Mouse (Mus musculus): Measurements from ENCODE around the gene Onecut1. TPM values are rescaled to one million over a fixed set of nuclear protein-coding genes. Genes with fewer than 3 reads are reported as not detected.

The Onecut1 gene
- polyA plus RNA-seq (2016; fragmentation: Nextera tagmentation; extraction: Ambion mirVana) = 0.92 and 1.2 TPM in 2 replicates

DNA sequence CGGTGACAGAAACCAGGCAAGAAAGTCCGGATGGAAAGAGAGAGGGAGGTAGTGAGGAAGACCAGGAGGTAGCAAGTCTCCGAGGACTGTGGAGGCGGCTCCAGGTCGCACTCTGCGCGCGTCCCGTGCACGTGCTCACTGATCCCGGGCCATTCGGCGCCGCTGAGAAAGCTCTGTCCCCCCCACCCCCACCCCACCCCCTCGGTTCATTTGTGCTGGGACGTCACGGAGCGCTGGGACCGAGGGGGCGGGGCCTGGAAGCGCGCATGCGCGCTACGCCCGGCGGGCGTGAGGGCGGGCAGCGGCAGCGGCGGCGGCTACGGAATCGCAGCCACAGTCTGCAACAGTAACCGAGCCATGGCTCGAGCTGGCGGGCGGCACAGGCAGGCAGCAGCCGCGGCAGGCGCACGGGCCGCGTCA is at the start of gene Onecut1:
TSS of gene Onecut1 (plus strand) at position 361 of the 420 bp plus-strand sequence.
- H3K27ac ChIP-seq = peak within 1 kb of the TSS; percentile 72
- peaks cover 71% of the 10 kb centered on the region for H3K4me1 ChIP-seq
- peak within 1 kb of the TSS; percentile 60 for H3K4me3 ChIP-seq
- peak; percentile 85 for DNase-seq (ENCODE audit: extremely low spot score, low spot score)
- H3K36me3 ChIP-seq (replicated peaks) = no peaks in the 10 kb centered on the region
- H3K27me3 ChIP-seq (ENCODE audit: poor library complexity, severe bottlenecking) = peaks cover 100% of the 10 kb centered on the region
- under 1% methylated on average over 45 of the region's 45 CpGs for WGBS
- no peaks in the 10 kb centered on the region for H3K9me3 ChIP-seq

DNA sequence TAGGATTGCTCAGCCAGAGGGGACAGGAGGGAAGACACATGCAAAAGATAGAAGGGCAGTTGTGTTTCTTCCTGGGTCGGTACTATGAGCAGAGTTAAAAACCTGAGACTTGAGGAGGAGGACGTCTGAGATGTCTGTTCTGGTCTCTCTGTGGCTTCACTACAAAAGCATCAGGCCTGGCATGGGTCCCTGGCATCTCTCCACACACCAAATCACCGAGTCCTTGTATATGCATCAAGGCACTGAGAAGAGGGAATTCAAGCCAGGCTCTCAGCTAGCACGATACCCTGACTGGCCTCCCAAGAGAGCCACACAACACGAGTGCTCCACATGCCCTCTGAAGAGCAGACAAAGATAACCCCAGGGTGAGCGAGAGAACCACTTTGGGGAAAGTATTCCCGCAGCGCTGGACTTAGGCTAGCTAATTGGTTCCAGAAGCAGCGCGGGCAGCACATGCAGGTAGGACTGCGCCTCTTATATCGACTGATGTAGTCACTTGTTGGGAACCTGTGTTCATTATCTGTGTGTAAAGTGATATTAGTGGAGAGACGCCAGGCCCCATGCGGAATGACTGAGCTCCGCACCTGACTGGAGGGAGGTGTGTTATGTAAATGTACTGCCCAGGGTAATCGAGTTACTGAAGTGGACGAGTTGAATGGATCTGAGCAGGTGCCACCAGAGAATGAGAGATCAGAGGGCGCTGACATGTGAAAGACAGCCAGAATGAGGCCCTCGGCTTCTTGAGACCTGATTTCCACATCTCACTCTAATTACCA is 41.8 kb upstream of the Onecut1 start:
- 48% methylated on average over 19 of the region's 19 CpGs for WGBS
- Histone ChIP-seq H3K4me3 (no peak overlapping the region), H3K9me3 (no peaks in the 10 kb centered on the region), H3K27me3 (ENCODE audit: poor library complexity, severe bottlenecking) (peaks cover 24% of the 10 kb centered on the region), H3K36me3 (replicated peaks) (no peaks in the 10 kb centered on the region), H3K4me1 (peaks cover 19% of the 10 kb centered on the region), H3K27ac (no peak overlapping the region)
- DNase-seq (ENCODE audit: extremely low spot score, low spot score) = peak; percentile 16

DNA sequence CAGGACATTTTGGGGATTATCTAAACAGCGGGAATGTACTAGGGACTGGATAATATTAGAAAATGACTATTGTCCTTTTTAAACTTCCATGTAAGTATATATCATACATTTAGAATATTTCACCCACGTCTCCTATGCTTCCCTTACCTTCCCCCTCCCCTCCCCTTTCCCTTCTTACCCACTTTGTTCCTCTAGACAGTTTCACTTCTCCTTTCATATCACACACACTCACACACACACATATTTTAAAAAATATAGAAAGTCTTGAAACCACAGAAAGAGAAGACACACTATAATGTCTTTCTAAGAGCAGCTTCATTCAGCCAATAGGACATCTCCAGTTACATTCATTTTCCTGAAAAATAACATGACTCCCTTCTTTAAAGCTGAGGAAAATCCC is 36.6 kb upstream of the Onecut1 start:
- no peaks in the 10 kb centered on the region for H3K9me3 ChIP-seq
- 77% methylated on average over 2 of the region's 2 CpGs for WGBS
- H3K27me3 ChIP-seq (ENCODE audit: poor library complexity, severe bottlenecking) = peaks cover 13% of the 10 kb centered on the region; the same call in 1 of the 2 replicates
- H3K27ac ChIP-seq = no peak overlapping the region
- DNase-seq (ENCODE audit: extremely low spot score, low spot score) = no peak
- no peaks in the 10 kb centered on the region for H3K36me3 ChIP-seq (replicated peaks)
- H3K4me3 ChIP-seq = no peak overlapping the region
- H3K4me1 ChIP-seq = peaks cover 14% of the 10 kb centered on the region

DNA sequence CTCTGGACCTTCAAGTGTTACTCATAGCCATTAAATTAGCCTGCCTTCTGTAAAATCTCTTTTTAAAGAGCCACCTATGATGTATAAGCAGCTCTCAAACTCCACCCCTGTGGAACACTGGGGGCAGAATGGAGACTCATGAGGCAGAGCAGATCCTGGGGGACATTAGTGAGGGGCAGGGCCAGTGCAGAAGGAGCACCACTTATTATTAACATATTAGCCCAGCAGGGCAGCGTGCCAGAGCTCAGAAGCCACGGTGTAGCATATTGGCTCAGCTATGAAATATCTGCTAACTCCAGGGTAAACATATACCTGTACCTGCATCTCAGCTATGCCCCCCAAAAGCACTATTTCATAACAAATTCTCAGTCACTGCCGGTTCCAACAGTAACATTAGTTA is 32.5 kb upstream of the Onecut1 start:
- no peaks in the 10 kb centered on the region for H3K4me1 ChIP-seq
- DNase-seq (ENCODE audit: extremely low spot score, low spot score) = no peak
- H3K4me3 ChIP-seq = no peak overlapping the region
- H3K9me3 ChIP-seq = no peaks in the 10 kb centered on the region
- H3K36me3 ChIP-seq (replicated peaks) = no peaks in the 10 kb centered on the region
- 83% methylated on average over 3 of the region's 3 CpGs for WGBS
- no peak overlapping the region for H3K27ac ChIP-seq
- no peaks in the 10 kb centered on the region for H3K27me3 ChIP-seq (ENCODE audit: poor library complexity, severe bottlenecking)

DNA sequence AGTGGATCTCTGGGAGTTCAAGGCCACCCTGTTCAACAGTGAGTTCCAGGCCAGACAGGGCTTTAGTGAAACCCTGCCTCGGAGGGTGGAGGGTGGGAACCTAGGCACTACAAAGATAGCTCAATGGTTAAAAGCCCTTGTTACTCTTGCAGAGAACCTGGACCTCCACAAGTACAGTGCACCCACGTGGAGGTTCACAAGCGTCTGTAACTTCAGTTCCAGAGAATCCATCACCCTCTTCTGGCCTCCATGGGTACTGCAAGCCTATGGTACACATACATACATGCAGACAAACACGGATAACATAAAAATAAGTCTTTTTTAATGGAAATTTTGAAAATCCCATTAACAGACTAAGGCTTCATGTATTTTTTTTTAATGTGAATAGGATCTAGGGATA is 18.8 kb upstream of the Onecut1 start:
- Histone ChIP-seq H3K36me3 (replicated peaks) (no peaks in the 10 kb centered on the region), H3K4me3 (no peak overlapping the region), H3K27ac (no peak overlapping the region), H3K27me3 (ENCODE audit: poor library complexity, severe bottlenecking) (peaks cover 37% of the 10 kb centered on the region), H3K9me3 (no peaks in the 10 kb centered on the region), H3K4me1 (peaks cover 13% of the 10 kb centered on the region)
- no peak for DNase-seq (ENCODE audit: extremely low spot score, low spot score)
- WGBS = 82% methylated on average over 4 of the region's 4 CpGs

DNA sequence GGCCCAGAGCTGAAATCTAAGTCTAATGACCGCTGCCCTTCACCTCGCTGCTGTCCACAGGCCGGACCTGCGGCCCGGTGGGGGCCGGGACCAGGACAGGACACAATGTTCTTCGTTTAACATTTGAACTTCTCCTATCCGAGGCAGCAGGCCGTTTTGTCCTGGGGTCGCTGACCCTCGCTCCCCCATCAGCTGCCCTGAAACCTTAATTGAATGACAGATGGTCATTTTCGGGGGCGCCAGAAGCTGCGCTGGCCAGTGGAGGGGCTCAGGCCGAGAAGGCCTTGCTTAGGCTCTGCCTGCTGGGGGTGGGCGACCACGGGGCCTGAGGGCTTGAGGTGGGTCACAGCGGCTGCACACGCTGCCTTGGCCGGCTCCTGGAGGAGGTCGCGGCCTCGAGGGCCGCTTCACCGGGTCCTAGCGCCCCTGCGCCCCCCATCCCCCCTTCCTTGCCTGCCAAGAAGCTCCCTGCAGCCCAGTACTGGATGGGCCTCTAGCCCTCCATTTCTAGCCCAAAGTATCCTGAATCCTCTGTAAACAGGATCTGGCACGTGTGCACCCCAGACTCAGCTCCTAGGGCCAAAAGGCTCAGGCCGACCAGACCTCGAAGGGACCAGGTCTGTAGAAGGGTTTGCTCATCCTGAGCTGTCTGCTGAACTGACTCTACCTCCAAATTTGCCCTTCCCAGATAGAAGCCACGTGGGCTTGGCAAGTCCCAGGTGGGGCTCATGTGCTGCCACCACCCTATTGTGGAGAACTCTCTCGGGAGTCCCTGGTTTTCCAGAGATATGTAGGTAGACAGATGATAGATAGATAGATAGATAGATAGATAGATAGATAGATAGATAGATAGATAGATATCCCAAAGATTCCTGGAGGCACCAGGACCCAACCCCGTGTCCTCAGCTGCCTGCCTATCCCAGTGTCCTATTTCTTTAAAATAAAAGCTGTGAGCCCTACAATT is 14.6 kb upstream of the Onecut1 start:
- peaks cover 32% of the 10 kb centered on the region for H3K4me1 ChIP-seq
- no peak overlapping the region for H3K27ac ChIP-seq
- H3K4me3 ChIP-seq = peak overlapping the region; percentile 30
- H3K27me3 ChIP-seq (ENCODE audit: poor library complexity, severe bottlenecking) = peaks cover 80% of the 10 kb centered on the region
- no peaks in the 10 kb centered on the region for H3K9me3 ChIP-seq
- 2% methylated on average over 33 of the region's 33 CpGs for WGBS
- H3K36me3 ChIP-seq (replicated peaks) = no peaks in the 10 kb centered on the region
- DNase-seq (ENCODE audit: extremely low spot score, low spot score) = peak; percentile 28

DNA sequence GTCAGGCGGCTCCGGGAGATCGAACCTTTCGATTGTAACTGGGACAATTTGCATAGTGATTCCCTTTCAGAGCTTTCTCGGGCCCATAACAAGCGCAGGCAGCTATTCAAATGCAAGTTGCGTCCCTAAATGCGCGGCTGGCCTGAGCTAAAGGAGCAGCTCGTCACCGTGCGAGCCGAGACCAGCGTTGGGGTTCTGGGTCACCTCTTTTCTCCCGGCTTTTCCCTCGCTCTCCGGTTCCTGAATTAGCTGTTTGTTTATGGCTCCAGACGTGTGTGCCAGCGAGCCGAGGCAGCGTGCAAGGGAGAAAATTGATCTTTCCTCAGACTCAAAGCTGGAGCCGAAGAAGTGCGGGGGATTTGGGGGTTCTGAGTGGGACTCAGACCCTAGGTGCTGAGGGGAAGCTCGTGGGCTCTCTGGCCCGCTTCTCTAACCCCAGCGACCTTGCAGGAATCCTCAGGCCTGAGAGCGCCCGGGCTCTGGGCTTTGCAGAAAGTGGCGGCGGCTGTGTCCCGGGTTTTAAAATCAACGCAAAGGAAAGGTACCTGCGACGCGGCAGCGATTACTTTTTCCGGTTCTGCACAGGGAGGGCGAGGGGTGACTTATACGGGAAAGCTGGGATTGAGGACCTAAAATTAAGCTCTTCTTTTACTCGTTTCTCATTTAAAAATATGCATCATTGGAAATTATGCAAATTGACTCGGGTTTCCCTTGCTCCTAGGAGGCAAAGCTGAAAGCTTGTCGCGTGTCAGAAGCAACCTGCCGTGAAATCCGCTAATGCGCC is 13.1 kb upstream of the Onecut1 start:
- peak overlapping the region; percentile 53; the same call in 1 of the 2 replicates for H3K27ac ChIP-seq
- no peaks in the 10 kb centered on the region for H3K36me3 ChIP-seq (replicated peaks)
- H3K4me3 ChIP-seq = peak overlapping the region; percentile 55
- DNase-seq (ENCODE audit: extremely low spot score, low spot score) = peak; percentile 56
- no peaks in the 10 kb centered on the region for H3K9me3 ChIP-seq
- peaks cover 33% of the 10 kb centered on the region for H3K4me1 ChIP-seq
- peaks cover 94% of the 10 kb centered on the region for H3K27me3 ChIP-seq (ENCODE audit: poor library complexity, severe bottlenecking)
- WGBS = under 1% methylated on average over 46 of the region's 46 CpGs

DNA sequence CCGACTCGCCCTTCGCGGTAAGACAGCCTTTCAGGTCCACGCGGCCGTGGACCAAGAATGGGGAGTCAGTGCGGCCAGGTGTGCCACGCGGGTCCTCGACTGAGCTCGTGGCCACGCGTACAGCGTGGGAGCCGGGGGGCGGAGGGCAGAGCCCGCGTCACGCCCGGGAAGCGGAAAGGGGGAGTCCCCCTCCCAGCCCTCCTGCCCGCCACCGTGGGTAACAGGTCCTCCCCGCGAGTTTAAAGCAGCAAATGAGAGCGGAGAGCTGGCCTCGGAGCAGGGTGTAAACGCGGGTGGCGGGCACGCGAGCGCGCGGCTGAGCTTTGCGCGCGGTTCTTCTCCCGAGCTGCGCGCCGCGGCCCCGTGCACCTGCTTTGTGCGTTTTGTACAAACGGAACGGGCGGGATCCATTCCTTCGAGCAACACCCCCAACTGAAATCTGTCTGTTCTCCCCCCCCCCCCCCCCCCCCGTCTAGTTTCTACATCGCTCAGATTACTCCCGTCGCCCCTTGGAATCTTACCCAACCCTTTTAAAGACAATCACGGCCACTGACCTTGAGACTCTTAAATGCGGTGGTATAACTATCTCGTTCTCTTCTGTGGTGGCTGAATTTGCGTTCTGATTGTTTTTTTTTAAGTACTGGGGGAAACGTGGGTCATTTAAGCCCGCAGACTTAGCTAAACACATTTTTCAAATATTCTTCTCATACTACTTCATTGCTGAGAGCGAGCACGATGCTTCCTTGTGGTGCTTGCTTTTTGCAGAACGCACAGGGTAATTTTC is 12.3 kb upstream of the Onecut1 start:
- Histone ChIP-seq H3K4me1 (peaks cover 40% of the 10 kb centered on the region), H3K27me3 (ENCODE audit: poor library complexity, severe bottlenecking) (peaks cover 100% of the 10 kb centered on the region), H3K27ac (0 out of 2 replicates have a peak overlapping the region, but pooled peaks have one; percentile 53), H3K36me3 (replicated peaks) (no peaks in the 10 kb centered on the region), H3K4me3 (peak overlapping the region; percentile 55), H3K9me3 (no peaks in the 10 kb centered on the region)
- DNase-seq (ENCODE audit: extremely low spot score, low spot score) = peak; percentile 48
- WGBS = under 1% methylated on average over 63 of the region's 63 CpGs

DNA sequence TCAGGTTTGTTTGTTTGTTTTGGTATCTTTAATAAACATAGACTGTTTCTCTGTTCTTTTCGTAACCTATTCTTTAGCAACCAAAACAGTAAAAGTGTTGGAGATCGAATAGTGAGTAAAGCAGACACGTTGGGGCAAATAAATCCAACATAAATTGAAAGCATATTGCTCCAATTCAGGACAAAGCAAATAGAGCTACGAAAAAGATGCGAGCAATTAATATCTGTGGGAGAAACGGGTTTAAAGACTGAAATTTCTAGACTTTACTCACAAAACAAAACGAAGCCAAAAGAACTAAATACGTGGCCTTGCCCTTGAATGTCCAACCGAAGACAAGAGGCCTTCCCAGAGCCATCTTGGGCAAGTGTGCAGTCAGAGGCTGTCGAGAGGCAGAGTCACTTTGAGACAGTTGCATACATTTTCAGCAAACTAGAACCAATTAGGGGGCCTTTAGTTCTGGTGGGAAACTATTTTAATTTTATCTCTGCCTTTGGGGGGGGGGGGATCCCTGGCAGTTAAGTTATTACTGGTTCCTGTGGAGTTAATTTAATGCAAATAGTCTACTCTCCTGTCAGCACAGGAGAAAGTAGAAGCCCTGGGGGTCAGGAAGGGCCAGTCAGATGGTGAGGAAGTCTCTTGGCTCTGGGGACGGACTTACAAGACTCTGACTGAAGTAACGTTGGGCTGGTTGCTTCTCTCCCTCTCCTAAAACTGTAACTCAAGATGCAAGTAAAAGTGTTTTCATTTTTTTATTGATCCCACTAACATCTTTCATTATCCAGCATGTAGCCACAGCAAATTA is 11.5 kb upstream of the Onecut1 start:
- Histone ChIP-seq H3K4me1 (peaks cover 42% of the 10 kb centered on the region), H3K27ac (no peak overlapping the region), H3K36me3 (replicated peaks) (no peaks in the 10 kb centered on the region), H3K4me3 (no peak overlapping the region; the same call in 1 of the 2 replicates), H3K9me3 (no peaks in the 10 kb centered on the region), H3K27me3 (ENCODE audit: poor library complexity, severe bottlenecking) (peaks cover 100% of the 10 kb centered on the region)
- WGBS = 2% methylated on average over 12 of the region's 12 CpGs
- DNase-seq (ENCODE audit: extremely low spot score, low spot score) = peak; percentile 20

DNA sequence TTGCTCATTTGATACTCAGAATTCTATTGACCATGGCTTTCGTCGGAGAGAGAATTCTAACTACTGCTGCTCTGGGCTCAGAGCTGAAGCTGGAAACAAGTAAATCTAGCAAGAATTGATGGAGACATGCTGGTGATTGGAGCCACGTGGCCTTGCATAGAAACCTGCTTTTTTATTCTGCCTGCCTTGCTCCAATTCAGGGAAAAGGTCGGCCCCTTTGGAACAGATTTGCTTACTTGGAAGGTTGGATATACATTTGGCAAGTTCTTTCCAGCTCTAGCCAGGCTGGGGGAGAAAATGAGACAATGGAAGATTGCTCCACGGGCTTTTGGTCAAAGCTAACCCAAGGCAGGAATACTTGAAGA is 11.0 kb upstream of the Onecut1 start:
- H3K27ac ChIP-seq = no peak overlapping the region
- WGBS = 2% methylated on average over 5 of the region's 5 CpGs
- H3K4me3 ChIP-seq = no peak overlapping the region
- no peaks in the 10 kb centered on the region for H3K36me3 ChIP-seq (replicated peaks)
- peaks cover 42% of the 10 kb centered on the region for H3K4me1 ChIP-seq
- DNase-seq (ENCODE audit: extremely low spot score, low spot score) = no peak
- no peaks in the 10 kb centered on the region for H3K9me3 ChIP-seq
- H3K27me3 ChIP-seq (ENCODE audit: poor library complexity, severe bottlenecking) = peaks cover 100% of the 10 kb centered on the region

DNA sequence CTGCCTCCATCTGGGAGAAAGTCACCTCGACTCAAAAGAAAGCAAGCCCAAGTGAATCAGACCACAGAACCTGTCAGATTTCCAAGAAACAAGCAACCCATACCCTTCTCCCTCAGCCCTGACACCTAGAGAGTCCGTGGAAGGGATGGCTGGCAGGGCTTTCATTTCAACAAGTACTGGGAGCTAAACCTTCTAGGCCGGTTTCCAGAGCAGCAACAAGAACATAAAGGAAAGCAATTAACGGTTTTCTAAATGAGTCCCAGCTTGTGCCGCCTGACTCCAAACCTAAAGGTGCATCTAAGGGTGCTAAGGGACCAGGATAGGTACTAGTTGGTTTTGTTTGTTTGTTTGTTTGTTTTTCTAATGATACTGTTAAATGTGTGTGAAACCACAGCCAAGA is 10.1 kb upstream of the Onecut1 start:
- H3K4me1 ChIP-seq = peaks cover 46% of the 10 kb centered on the region
- DNase-seq (ENCODE audit: extremely low spot score, low spot score) = peak; percentile 35
- H3K27ac ChIP-seq = no peak overlapping the region
- H3K36me3 ChIP-seq (replicated peaks) = no peaks in the 10 kb centered on the region
- 2% methylated on average over 5 of the region's 5 CpGs for WGBS
- H3K27me3 ChIP-seq (ENCODE audit: poor library complexity, severe bottlenecking) = peaks cover 100% of the 10 kb centered on the region
- no peak overlapping the region for H3K4me3 ChIP-seq
- H3K9me3 ChIP-seq = no peaks in the 10 kb centered on the region

Measured in forebrain, embryonic 10.5 days (tissue).